Mouse (Mus musculus): Measurements from ENCODE around the gene Ceacam10.

- TF ChIP-seq EP300 (IDR thresholded peaks at IDR 0.05; ENCODE audit: low read depth) (no peak), CTCF (IDR thresholded peaks at IDR 0.05; ENCODE audit: low read depth) (no peak)
Measured at GRCm38 (mm10) chr7:24809041-24809440, 32.0 kb downstream of the Ceacam10 start.

All from liver, embryonic 14.5 days (tissue).